Mouse (Mus musculus) heart, adult 9 months (tissue): Measurements from ENCODE around the gene Esrp2.

Experiments
- DNase-seq, 2 experiments: peaks; one replicate each; pipeline ENCODE4 v3.0.0; 2022; ENCODE audit warnings: low spot score in 2 of 2

The Esrp2 gene

DNA sequence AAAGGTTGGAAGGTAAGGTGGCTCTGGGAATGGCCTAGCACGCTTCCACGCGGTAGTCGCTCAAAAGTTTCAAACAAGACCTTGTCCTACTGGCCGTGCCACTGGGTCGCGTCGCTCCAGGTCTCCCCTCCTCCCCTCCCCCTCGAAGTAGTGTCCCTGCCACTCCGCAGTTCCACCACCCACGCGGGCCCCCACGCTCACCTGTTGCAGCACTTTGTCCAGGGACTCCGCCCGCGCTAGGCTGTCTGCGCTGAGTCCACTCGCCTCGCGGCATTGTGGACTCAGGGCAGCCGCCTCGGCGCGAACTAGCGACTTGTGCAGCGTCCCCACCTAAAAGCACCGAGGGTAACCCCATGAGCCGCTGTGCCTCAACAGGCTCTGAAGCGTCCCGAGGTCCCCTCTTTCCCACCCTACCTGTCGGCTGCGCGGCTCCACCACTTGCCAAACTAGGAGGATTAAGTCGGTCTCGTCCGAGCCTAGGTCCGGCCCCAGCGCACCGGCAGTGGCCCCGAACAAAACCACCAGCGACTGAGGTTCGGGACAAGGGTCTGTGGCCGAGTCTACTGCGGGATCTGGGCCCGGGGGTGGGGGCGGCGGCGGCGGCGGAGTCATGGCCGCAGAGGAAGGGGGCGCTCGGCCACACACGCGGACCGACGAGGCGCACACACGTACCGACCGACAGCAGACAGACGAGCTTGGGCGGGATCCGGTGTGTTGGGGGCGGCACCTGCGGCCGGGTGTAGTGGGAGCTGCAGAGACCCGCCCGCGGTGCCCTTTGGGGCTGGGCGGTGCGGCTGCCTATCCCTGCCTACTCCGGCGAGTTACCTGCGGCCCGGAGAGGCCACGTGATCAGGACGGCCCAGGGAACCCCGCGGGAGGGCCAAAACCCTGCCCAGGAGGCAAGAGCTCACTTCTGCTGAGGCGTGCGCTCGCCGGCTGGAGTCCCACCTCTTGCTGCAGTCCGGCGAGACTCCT lies at the start of gene Esrp2:
TSS of gene Esrp2 (minus strand) at position 819 of the 975 bp plus-strand sequence.
- peak in 1 of 2 experiments; percentile 36 for DNase-seq

GRCm38 (mm10) chr8:106186394-106186793 lies 49.6 kb upstream of the Esrp2 start:
- DNase-seq, result no peak

GRCm38 (mm10) chr8:106185628-106186270 lies 49.0 kb upstream of the Esrp2 start:
- DNase-seq, result peak; percentile 76 to 81

- DNase-seq, result no peak
Observed at GRCm38 (mm10) chr8:106178428-106178827, 41.7 kb upstream of the Esrp2 start.

DNA sequence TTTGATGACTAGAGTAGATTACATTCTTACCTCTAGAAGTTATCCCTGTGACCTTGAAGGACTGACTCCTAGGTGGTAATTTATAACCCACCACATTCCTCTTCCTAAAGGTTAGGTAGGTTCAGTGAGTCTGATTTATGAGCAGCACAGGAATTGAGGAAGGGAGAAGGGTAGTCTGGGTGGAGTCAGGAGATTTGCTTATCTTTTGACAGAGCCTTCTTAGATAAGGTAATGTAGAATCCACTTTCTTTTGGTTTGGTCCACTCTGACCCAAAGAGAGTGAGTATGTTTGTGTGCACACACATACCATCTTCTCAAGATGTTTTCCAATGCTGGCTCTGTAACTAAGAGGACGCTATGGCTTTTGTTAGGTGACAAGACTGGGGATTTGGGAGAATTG lies 40.8 kb upstream of the Esrp2 start:
- DNase-seq, result no peak

GRCm38 (mm10) chr8:106176891-106177290 lies 40.1 kb upstream of the Esrp2 start:
- DNase-seq, result no peak

DNA sequence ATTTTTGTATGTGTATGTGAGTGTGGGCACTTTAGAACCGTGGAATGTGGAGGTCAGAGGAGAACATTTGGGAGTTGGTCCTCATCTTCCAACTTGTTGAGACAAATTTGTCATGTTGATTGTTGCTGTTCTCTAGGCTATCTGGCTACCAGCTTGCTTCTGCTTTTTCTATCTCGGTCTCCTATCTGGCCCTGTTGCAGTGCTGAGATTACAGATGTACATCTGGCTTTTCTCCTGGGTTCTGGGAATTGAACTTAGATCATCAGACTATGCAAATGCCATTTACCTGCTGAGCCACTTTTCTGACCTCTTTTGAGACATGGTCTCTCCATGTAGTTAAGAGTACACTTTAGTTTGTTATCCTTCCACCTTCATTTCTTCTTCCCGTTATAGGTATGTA lies 36.8 kb upstream of the Esrp2 start:
- DNase-seq, result no peak

GRCm38 (mm10) chr8:106169934-106170480 lies 33.2 kb upstream of the Esrp2 start:
- DNase-seq, result no peak

DNA sequence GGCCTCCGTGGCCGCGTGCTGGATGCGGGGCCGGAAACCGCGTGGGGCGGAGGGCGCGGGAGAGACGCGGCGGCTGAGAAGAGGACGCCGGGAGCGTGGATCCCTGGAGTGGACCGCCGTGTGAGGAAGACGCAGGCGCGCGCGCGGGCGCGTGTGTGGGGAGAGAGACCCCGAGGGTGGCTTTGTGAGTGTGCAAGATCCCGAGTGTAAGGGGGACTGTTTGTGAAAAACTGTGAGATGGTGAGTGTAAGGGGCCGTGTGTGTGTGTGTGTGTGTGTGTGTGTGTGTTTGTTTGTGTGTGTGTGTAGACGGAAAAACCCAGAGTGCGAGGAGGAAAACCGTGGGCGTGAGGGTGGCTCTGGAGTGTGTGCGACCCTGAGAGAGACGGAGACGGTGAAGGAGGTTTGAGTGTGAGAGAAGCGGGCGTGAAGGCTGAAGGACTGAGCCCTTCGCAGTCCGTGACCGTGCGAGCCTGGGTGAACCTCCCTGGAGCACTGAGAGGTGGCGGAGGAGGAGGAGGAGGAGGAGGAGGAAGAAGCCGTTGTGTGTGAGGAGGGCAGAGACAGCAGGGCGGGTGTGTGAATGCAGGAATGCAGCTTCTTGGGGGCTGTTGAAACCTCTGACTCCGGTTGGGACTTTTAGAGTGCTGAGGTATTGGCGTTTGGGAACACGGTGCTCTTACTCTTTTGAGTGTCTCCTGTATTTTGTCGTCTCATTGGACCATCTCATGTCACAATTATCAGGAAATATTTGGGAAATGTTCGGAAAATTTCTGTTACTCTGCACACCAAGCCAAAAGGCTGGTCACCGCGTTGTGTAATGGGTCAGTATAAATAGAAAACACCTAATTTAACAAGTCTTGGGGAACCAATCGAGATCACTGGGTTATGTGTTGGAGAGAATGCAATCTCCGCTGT lies 32.5 kb upstream of the Esrp2 start:
- DNase-seq, result peak in 1 of 2 experiments; percentile 36

DNA sequence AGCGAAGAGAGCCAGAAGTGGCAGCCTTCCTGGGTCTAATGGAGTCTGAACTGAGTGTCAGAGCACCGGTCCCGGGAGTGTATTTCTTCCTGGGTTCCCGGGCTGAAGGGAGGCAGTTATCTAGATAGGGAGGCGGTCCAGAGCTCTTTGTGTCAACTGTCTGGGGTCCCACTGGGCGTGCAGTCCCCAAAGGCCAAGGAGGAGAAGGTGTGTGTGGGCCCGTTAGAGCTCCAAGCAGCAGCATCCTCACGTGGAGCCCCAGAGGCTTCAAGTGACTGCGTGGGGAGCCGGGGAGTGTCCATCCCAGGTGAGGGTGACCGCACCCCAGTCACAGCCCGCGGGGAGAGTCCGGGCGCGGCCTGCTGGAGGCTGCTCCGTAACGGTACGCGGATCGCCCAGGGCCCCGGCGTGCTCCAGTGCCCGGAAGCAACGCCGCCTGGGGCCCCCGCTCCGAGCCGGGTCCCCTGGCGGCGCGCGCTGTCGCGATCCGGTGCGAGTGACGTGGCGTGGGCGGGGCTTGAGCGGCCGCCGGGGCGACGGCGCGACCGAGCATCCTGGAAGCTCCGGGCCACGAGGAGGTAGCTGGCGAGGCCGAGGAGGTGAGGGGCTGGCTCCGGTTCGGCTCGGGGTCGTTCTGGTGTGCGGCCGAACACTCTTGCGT lies 31.7 kb upstream of the Esrp2 start, which contains the start of gene Slc7a6:
TSS of gene Slc7a6 (plus strand) at position 502 of the 661 bp plus-strand sequence.
- DNase-seq, result peak; percentile 86 to 87

DNA sequence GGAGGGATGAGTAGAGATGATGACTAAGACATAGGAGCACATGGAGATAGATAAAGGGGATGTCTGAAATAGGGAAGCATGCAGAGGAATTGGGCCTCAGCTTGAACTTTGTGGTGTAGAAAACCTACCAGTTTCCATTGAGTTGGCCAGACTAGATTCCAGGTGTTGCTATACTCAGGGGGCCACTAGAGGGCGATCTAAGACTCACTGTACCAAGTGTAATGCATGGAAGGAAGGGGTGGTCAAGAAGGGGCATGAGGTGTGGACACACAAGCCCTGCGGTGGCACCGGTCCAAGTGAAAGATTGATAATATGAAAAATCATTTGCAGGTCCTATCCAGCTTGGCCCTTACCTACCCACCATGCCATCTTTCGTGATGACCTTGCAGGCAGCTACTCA lies 28.7 kb upstream of the Esrp2 start:
- peak in 1 of 2 experiments; percentile 68 for DNase-seq

DNA sequence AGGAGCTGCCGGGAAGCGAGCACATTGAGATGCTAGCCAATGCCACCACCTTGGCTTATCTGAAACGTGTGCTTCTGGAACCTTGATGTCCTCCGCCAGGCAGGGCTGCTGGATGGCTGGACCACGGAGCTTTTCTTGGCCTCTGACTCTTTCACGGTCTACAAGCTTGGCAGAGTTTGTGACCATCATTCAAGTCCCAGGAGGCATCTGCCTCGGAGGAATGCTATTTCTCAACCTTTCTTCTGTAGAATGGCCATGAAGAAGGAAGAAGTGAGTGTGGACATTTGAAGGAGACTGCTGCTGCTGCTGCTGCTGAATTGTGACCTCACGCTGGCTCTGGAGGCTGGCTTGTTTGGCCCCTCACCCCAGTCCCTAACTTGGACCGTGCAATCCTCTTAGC lies 26.5 kb upstream of the Esrp2 start:
- no peak for DNase-seq

GRCm38 (mm10) chr8:106159876-106160275 lies 23.1 kb upstream of the Esrp2 start:
- no peak for DNase-seq

DNA sequence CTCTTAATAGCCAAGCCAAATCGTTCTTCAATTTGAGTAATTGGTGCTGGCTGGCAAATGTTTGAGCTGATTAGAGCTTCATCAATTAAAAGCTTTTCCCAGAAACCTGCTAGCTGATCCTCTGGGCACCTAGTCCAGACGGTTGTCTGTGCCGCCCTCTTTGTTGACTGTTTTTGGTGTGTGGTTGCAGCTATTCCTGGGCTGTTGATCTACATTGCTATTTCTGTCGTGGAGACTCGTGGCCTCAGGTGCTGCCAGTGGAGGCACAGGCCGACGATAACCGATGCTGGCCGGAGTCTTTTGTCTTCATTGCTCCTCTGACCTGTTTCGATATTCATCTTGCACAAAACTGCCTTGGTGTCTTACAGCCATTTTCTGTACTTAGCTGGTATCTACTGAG lies 21.6 kb upstream of the Esrp2 start:
- peak in 1 of 2 experiments; percentile 55 for DNase-seq

- DNase-seq, result no peak
Observed at GRCm38 (mm10) chr8:106157419-106157818, 20.6 kb upstream of the Esrp2 start.

- DNase-seq, result no peak
Observed at GRCm38 (mm10) chr8:106152876-106153275, 16.1 kb upstream of the Esrp2 start.

- no peak for DNase-seq
Observed at GRCm38 (mm10) chr8:106151041-106151440, 14.3 kb upstream of the Esrp2 start.

DNA sequence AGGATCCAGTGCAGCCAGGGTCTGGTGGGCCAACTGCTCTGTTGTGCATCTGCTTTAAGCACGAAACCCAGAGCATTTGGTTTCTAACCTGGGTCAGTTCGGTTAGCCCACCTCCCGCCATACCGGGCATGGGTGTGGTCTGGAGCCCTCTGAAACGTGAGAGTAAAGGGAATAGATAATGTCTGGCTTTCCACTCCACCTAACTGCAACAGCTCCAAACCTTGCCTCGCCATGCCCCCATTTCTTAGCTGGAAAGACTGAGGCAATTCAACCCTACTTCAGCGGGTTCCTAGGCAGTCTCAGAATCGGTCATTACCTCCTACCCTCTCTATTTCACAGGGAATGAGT lies 13.9 kb upstream of the Esrp2 start:
- no peak for DNase-seq

GRCm38 (mm10) chr8:106149801-106150652 lies 13.3 kb upstream of the Esrp2 start, which contains the start of gene Pla2g15:
Pla2g15 (plus strand) TSS chr8:106150399.
- DNase-seq, result peak; percentile 93 to 94

- DNase-seq, result peak in 1 of 2 experiments; percentile 57
Observed at GRCm38 (mm10) chr8:106149025-106149424, 12.3 kb upstream of the Esrp2 start.
